Mouse (Mus musculus): ENCODE results near the gene Aamp. TPM values are rescaled to one million over a fixed set of nuclear protein-coding genes. Genes with fewer than 3 reads are reported as not detected.

Gene Aamp
- polyA plus RNA-seq, 1 experiment from 2014 or later: 173 TPM

GRCm38 (mm10) chr1:74304339-74304790 is 19.8 kb upstream of the Aamp start:
- H3K9me3 ChIP-seq (replicated peaks; ENCODE audit: control insufficient read depth, low read length): no peaks in the 10 kb centered on the region
- H3K4me2 ChIP-seq: peak overlapping the region; percentile 85
- H3K4me3 ChIP-seq (ENCODE audit: low read depth, low read length): peak overlapping the region; percentile 73
- peak overlapping the region; percentile 93 for H3K9ac ChIP-seq (ENCODE audit: low read depth, low read length)
- no peaks in the 10 kb centered on the region for H3K36me3 ChIP-seq (ENCODE audit: control insufficient read depth, insufficient read depth, low read length)
- H3K27ac ChIP-seq (ENCODE audit: low read depth, low read length): peak overlapping the region; percentile 87
- WGBS (ENCODE audit: insufficient replicate concordance): 7% methylated on average over 12 of the region's 12 CpGs
- peaks cover 24% of the 10 kb centered on the region for H3K4me1 ChIP-seq (ENCODE audit: control insufficient read depth, insufficient read depth, low read length)
- no peak for ATAC-seq (replicated peaks; ENCODE audit: insufficient number of reproducible peaks, low FRiP score, low TSS enrichment)
- no peaks in the 10 kb centered on the region for H3K27me3 ChIP-seq (ENCODE audit: control insufficient read depth, insufficient read depth, low read length)

GRCm38 (mm10) chr1:74303509-74304338 is 19.2 kb upstream of the Aamp start:
- Histone ChIP-seq H3K9ac (ENCODE audit: low read depth, low read length) (peak overlapping the region; percentile 93), H3K36me3 (ENCODE audit: control insufficient read depth, insufficient read depth, low read length) (no peaks in the 10 kb centered on the region), H3K4me2 (peak overlapping the region; percentile 85), H3K27ac (ENCODE audit: low read depth, low read length) (peak overlapping the region; percentile 87), H3K4me1 (ENCODE audit: control insufficient read depth, insufficient read depth, low read length) (peaks cover 27% of the 10 kb centered on the region), H3K9me3 (replicated peaks; ENCODE audit: control insufficient read depth, low read length) (no peaks in the 10 kb centered on the region), H3K27me3 (ENCODE audit: control insufficient read depth, insufficient read depth, low read length) (no peaks in the 10 kb centered on the region), H3K4me3 (ENCODE audit: low read depth, low read length) (peak overlapping the region; percentile 73)
- WGBS (ENCODE audit: insufficient replicate concordance): under 1% methylated on average over 56 of the region's 56 CpGs
- ATAC-seq (replicated peaks; ENCODE audit: insufficient number of reproducible peaks, low FRiP score, low TSS enrichment): peak; percentile 85

GRCm38 (mm10) chr1:74302835-74303234 is 18.3 kb upstream of the Aamp start:
- H3K27me3 ChIP-seq (ENCODE audit: control insufficient read depth, insufficient read depth, low read length): no peaks in the 10 kb centered on the region
- no peaks in the 10 kb centered on the region for H3K9me3 ChIP-seq (replicated peaks; ENCODE audit: control insufficient read depth, low read length)
- ATAC-seq (replicated peaks; ENCODE audit: insufficient number of reproducible peaks, low FRiP score, low TSS enrichment): no peak
- 79% methylated on average over 2 of the region's 2 CpGs for WGBS (ENCODE audit: insufficient replicate concordance)
- H3K4me3 ChIP-seq (ENCODE audit: low read depth, low read length): peak overlapping the region; percentile 73
- no peaks in the 10 kb centered on the region for H3K36me3 ChIP-seq (ENCODE audit: control insufficient read depth, insufficient read depth, low read length)
- peaks cover 36% of the 10 kb centered on the region for H3K4me1 ChIP-seq (ENCODE audit: control insufficient read depth, insufficient read depth, low read length)
- H3K27ac ChIP-seq (ENCODE audit: low read depth, low read length): no peak overlapping the region
- H3K9ac ChIP-seq (ENCODE audit: low read depth, low read length): no peak overlapping the region
- H3K4me2 ChIP-seq: peak overlapping the region; percentile 85

- H3K36me3 ChIP-seq (ENCODE audit: control insufficient read depth, insufficient read depth, low read length): no peaks in the 10 kb centered on the region
- H3K27ac ChIP-seq (ENCODE audit: low read depth, low read length): no peak overlapping the region
- H3K4me2 ChIP-seq: no peak overlapping the region
- no peak for ATAC-seq (replicated peaks; ENCODE audit: insufficient number of reproducible peaks, low FRiP score, low TSS enrichment)
- no peaks in the 10 kb centered on the region for H3K27me3 ChIP-seq (ENCODE audit: control insufficient read depth, insufficient read depth, low read length)
- no peak overlapping the region for H3K9ac ChIP-seq (ENCODE audit: low read depth, low read length)
- H3K9me3 ChIP-seq (replicated peaks; ENCODE audit: control insufficient read depth, low read length): no peaks in the 10 kb centered on the region
- peaks cover 42% of the 10 kb centered on the region for H3K4me1 ChIP-seq (ENCODE audit: control insufficient read depth, insufficient read depth, low read length)
- no peak overlapping the region for H3K4me3 ChIP-seq (ENCODE audit: low read depth, low read length)
- WGBS (ENCODE audit: insufficient replicate concordance): 90% methylated on average over 7 of the region's 7 CpGs
These were observed 17.7 kb upstream of the Aamp start for GRCm38 (mm10) chr1:74302229-74302628.

- no peaks in the 10 kb centered on the region for H3K36me3 ChIP-seq (ENCODE audit: control insufficient read depth, insufficient read depth, low read length)
- ATAC-seq (replicated peaks; ENCODE audit: insufficient number of reproducible peaks, low FRiP score, low TSS enrichment): no peak
- H3K4me2 ChIP-seq: peak overlapping the region; percentile 20; the same call in 1 of the 2 replicates
- WGBS (ENCODE audit: insufficient replicate concordance): 57% methylated on average over 6 of the region's 6 CpGs
- no peaks in the 10 kb centered on the region for H3K27me3 ChIP-seq (ENCODE audit: control insufficient read depth, insufficient read depth, low read length)
- H3K9me3 ChIP-seq (replicated peaks; ENCODE audit: control insufficient read depth, low read length): no peaks in the 10 kb centered on the region
- H3K4me1 ChIP-seq (ENCODE audit: control insufficient read depth, insufficient read depth, low read length): peaks cover 59% of the 10 kb centered on the region
- peak overlapping the region; percentile 41; the same call in 1 of the 2 replicates for H3K27ac ChIP-seq (ENCODE audit: low read depth, low read length)
- H3K4me3 ChIP-seq (ENCODE audit: low read depth, low read length): no peak overlapping the region
- no peak overlapping the region; the same call in 1 of the 2 replicates for H3K9ac ChIP-seq (ENCODE audit: low read depth, low read length)
These were observed 16.0 kb upstream of the Aamp start for GRCm38 (mm10) chr1:74300347-74301110.

GRCm38 (mm10) chr1:74298996-74299395 is 14.5 kb upstream of the Aamp start:
- Histone ChIP-seq H3K4me2 (no peak overlapping the region), H3K4me3 (ENCODE audit: low read depth, low read length) (no peak overlapping the region), H3K4me1 (ENCODE audit: control insufficient read depth, insufficient read depth, low read length) (peaks cover 73% of the 10 kb centered on the region), H3K27ac (ENCODE audit: low read depth, low read length) (peak overlapping the region; percentile 6; the same call in 1 of the 2 replicates), H3K9me3 (replicated peaks; ENCODE audit: control insufficient read depth, low read length) (no peaks in the 10 kb centered on the region), H3K36me3 (ENCODE audit: control insufficient read depth, insufficient read depth, low read length) (no peaks in the 10 kb centered on the region), H3K27me3 (ENCODE audit: control insufficient read depth, insufficient read depth, low read length) (no peaks in the 10 kb centered on the region), H3K9ac (ENCODE audit: low read depth, low read length) (no peak overlapping the region)
- 57% methylated on average over 5 of the region's 5 CpGs for WGBS (ENCODE audit: insufficient replicate concordance)
- no peak for ATAC-seq (replicated peaks; ENCODE audit: insufficient number of reproducible peaks, low FRiP score, low TSS enrichment)

- Histone ChIP-seq H3K27me3 (ENCODE audit: control insufficient read depth, insufficient read depth, low read length) (no peaks in the 10 kb centered on the region), H3K4me1 (ENCODE audit: control insufficient read depth, insufficient read depth, low read length) (peaks cover 77% of the 10 kb centered on the region), H3K4me3 (ENCODE audit: low read depth, low read length) (no peak overlapping the region), H3K9me3 (replicated peaks; ENCODE audit: control insufficient read depth, low read length) (no peaks in the 10 kb centered on the region), H3K27ac (ENCODE audit: low read depth, low read length) (peak overlapping the region; percentile 32; the same call in 1 of the 2 replicates), H3K36me3 (ENCODE audit: control insufficient read depth, insufficient read depth, low read length) (peaks cover 3% of the 10 kb centered on the region; the same call in 1 of the 2 replicates), H3K9ac (ENCODE audit: low read depth, low read length) (no peak overlapping the region), H3K4me2 (no peak overlapping the region; the same call in 1 of the 2 replicates)
- no peak for ATAC-seq (replicated peaks; ENCODE audit: insufficient number of reproducible peaks, low FRiP score, low TSS enrichment)
- 88% methylated on average over 5 of the region's 5 CpGs for WGBS (ENCODE audit: insufficient replicate concordance)
These were observed 13.7 kb upstream of the Aamp start for GRCm38 (mm10) chr1:74298157-74298750.

GRCm38 (mm10) chr1:74297269-74297668 is 12.7 kb upstream of the Aamp start:
- Histone ChIP-seq H3K4me2 (peak overlapping the region; percentile 4), H3K4me1 (ENCODE audit: control insufficient read depth, insufficient read depth, low read length) (peaks cover 71% of the 10 kb centered on the region), H3K9ac (ENCODE audit: low read depth, low read length) (no peak overlapping the region; the same call in 1 of the 2 replicates), H3K27ac (ENCODE audit: low read depth, low read length) (peak overlapping the region; percentile 99), H3K4me3 (ENCODE audit: low read depth, low read length) (no peak overlapping the region), H3K36me3 (ENCODE audit: control insufficient read depth, insufficient read depth, low read length) (peaks cover 12% of the 10 kb centered on the region; the same call in 1 of the 2 replicates), H3K27me3 (ENCODE audit: control insufficient read depth, insufficient read depth, low read length) (no peaks in the 10 kb centered on the region), H3K9me3 (replicated peaks; ENCODE audit: control insufficient read depth, low read length) (no peaks in the 10 kb centered on the region)
- no peak for ATAC-seq (replicated peaks; ENCODE audit: insufficient number of reproducible peaks, low FRiP score, low TSS enrichment)
- WGBS (ENCODE audit: insufficient replicate concordance): 31% methylated on average over 3 of the region's 3 CpGs
